Mouse (Mus musculus): ENCODE data around the gene Crb2.

DNA sequence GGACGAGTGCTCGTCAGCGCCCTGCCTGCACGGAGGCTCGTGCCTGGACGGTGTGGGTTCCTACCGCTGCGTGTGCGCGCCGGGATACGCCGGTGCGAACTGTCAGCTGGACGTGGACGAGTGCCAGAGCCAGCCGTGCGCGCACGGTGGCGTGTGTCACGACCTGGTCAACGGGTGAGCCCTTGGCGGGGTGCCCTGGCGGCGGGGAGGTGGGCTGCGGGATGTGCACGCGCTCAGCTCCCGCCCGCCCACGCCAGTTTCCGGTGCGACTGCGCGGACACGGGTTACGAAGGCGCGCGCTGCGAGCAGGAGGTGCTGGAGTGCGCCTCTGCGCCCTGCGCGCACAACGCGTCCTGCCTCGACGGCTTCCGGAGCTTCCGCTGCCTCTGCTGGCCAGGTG lies 10.4 kb downstream of the Crb2 start:
- TF ChIP-seq POLR2A (IDR thresholded peaks at IDR 0.05; ENCODE audit: control insufficient read depth, low read depth, low read length) (no peak), CTCF (IDR thresholded peaks at IDR 0.05; ENCODE audit: control insufficient read depth, insufficient read depth, insufficient replicate concordance, low read depth, low read length) (no peak)

Measured in testis, adult 2 months (tissue).